Mouse (Mus musculus): ENCODE results near the gene Lmo2. TPM values are rescaled to one million over a fixed set of nuclear protein-coding genes. Genes with fewer than 3 reads are reported as not detected.

Lmo2 gene
- 25.6 and 27.2 TPM in 2 replicates for polyA plus RNA-seq (2016; fragmentation: Nextera tagmentation; extraction: Ambion mirVana)

DNA sequence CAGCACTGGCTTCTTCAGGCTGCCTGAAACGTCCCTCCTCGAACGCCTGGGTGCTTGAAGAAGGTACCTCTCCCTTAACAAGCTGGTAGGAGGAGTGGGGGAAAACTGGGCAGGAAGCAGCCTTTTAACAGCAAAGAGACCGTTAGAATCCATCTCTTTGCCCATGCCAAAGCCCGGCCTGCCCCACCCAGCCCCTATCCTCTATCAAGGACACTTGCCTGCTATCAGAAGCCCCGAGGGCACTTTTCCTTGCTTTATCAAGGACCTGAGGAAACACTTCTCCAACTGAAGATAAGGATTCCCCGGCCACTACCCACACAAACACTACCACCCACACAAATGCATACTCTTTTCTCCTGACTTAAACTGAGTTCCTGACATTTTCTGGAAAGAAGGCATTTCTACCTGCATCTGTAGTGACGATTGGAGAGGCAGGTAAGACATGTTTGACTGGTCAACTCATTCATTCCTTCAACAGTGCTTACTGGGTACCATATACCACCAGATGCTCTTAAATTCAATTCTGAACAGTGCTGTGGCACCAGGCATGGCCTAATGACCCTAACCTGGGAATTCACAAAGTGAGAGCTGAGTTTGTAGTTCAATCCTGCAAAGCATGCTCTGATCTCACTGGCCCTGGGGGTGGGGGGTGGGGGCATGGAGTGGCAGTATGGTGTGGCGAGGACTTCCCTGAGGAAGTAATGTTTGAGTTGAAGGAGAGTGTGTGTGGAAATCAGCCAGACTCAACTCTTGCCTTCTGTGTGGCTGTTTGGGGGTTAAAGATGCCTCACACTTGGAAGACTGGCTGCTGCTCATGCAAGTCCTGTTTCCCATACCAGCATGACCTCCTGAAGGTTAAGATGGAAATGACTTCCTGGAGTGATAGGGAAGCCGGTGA lies at the start of gene Lmo2:
Gene Lmo2 (plus strand): TSS at position 338 of the 898 bp plus-strand sequence.
- no peak within 1 kb of the TSS for H3K4me2 ChIP-seq (replicated peaks)
- no peak within 1 kb of the TSS for H3K4me3 ChIP-seq
- H3K36me3 ChIP-seq = no peaks in the 10 kb centered on the region
- H3K9ac ChIP-seq = no peak within 1 kb of the TSS
- no peaks in the 10 kb centered on the region for H3K9me3 ChIP-seq (replicated peaks)
- H3K27ac ChIP-seq = no peak within 1 kb of the TSS
- 79% methylated on average over 10 of the region's 10 CpGs for WGBS
- no peaks in the 10 kb centered on the region for H3K27me3 ChIP-seq
- H3K4me1 ChIP-seq = no peaks in the 10 kb centered on the region
- no peak for ATAC-seq (ENCODE audit: low FRiP score)

DNA sequence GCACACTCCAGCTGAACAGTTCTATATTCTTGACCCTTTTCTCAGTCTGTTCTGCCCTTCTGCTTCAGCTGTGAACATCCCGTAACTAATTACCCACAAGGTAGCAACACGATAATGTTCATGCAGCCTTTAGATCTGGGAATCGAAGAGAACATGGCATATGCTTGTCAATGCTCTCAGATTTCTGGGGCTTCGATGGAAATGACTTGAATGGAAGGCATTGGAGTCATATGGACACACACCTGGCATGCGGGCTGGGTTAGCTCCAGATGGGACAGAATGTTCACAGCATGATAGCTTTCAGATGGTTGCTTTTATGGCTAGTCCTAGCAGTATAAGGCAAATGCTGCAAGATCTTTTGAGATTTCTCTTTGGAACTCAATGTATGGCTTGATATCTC lies 47.2 kb upstream of the Lmo2 start:
- Histone ChIP-seq H3K9ac (no peak overlapping the region), H3K4me1 (peaks cover 11% of the 10 kb centered on the region), H3K4me2 (replicated peaks) (no peak overlapping the region), H3K27me3 (no peaks in the 10 kb centered on the region), H3K36me3 (no peaks in the 10 kb centered on the region), H3K4me3 (no peak overlapping the region), H3K27ac (no peak overlapping the region), H3K9me3 (replicated peaks) (no peaks in the 10 kb centered on the region)
- 84% methylated on average over 5 of the region's 5 CpGs for WGBS
- ATAC-seq (ENCODE audit: low FRiP score) = no peak

DNA sequence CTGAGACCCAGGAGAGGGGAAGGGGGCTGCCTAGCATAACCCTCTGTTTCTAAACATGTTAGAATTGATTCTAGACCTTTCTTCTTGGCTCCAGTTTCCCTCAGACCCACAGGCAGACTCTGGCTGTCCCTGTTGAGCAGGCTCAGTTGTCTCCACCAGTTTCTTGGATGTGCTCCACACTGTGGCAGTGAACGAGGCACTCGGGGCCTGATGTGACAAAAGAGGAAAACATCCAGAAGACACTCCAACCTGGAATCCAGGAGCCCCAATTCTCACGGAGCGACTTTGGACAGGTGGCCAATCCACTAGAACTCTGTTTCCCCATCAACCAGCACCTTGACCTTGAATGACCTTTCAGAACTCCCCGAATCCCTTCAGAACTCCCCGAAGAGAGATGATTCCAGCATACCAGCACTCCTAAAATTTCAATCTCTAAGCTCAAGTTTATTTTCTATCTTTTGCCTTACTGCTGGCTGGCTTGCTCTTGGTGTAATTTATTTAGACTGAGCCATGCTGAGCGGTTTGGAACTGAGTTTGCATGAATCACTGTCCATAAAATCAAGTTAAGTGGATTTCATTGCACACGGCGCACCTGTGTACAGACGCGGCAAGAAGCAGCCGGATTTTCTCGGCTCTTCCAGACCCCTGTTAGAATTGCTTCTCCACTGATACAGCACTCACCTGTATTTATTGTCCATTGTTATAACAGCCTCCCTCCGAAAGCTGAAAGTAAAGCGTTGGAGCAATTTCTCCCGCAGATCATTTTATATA lies 45.1 kb upstream of the Lmo2 start:
- Histone ChIP-seq H3K4me3 (no peak overlapping the region), H3K27ac (no peak overlapping the region), H3K4me2 (replicated peaks) (no peak overlapping the region), H3K9me3 (replicated peaks) (no peaks in the 10 kb centered on the region), H3K9ac (no peak overlapping the region), H3K36me3 (no peaks in the 10 kb centered on the region), H3K4me1 (no peaks in the 10 kb centered on the region), H3K27me3 (no peaks in the 10 kb centered on the region)
- WGBS = 88% methylated on average over 16 of the region's 16 CpGs
- no peak for ATAC-seq (ENCODE audit: low FRiP score)

DNA sequence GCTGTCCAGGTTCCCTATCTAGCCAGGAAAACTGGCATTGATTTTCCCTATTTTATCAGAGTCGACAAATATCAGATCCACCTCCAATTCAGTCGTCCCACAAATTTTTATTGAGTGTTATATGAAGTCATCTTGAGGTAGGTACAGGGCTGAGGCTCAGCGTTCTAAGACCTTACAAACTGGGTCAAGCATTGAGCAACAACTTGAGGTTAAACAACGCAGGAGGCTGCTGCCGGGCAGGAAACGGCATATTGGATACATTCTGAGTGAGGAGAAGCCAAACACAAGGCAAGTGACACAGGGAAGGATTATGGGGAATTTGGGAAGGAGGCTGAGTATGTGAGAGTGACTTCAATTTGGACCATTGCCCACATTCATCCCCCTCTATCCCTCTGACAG lies 44.5 kb upstream of the Lmo2 start:
- H3K4me2 ChIP-seq (replicated peaks) = no peak overlapping the region
- WGBS = 82% methylated on average over 6 of the region's 6 CpGs
- no peaks in the 10 kb centered on the region for H3K27me3 ChIP-seq
- H3K4me1 ChIP-seq = no peaks in the 10 kb centered on the region
- no peak overlapping the region for H3K9ac ChIP-seq
- no peaks in the 10 kb centered on the region for H3K36me3 ChIP-seq
- H3K4me3 ChIP-seq = no peak overlapping the region
- no peak for ATAC-seq (ENCODE audit: low FRiP score)
- no peak overlapping the region for H3K27ac ChIP-seq
- no peaks in the 10 kb centered on the region for H3K9me3 ChIP-seq (replicated peaks)

DNA sequence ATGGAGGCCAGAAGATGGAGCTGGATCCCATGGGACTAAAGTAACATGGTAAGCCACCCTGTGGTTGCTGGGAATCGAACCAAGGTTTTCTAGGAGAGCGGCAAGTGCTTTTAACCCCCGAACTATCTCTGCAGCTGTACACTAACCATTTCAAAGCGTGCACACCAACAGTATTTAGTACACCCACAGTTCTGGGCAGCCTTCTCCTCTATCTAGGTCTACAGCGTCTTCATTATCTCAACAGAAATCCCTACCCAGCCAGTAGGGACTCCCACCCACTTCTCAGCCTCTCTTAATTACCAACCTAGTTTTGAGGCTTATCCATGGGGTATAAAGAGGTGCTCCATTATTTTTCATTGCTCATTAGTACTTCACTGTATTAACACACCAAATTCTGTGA lies 41.7 kb upstream of the Lmo2 start:
- Histone ChIP-seq H3K27ac (no peak overlapping the region), H3K9ac (no peak overlapping the region), H3K4me3 (no peak overlapping the region), H3K36me3 (no peaks in the 10 kb centered on the region), H3K4me2 (replicated peaks) (no peak overlapping the region), H3K27me3 (no peaks in the 10 kb centered on the region), H3K9me3 (replicated peaks) (no peaks in the 10 kb centered on the region), H3K4me1 (no peaks in the 10 kb centered on the region)
- WGBS = 93% methylated on average over 5 of the region's 5 CpGs
- no peak for ATAC-seq (ENCODE audit: low FRiP score)

DNA sequence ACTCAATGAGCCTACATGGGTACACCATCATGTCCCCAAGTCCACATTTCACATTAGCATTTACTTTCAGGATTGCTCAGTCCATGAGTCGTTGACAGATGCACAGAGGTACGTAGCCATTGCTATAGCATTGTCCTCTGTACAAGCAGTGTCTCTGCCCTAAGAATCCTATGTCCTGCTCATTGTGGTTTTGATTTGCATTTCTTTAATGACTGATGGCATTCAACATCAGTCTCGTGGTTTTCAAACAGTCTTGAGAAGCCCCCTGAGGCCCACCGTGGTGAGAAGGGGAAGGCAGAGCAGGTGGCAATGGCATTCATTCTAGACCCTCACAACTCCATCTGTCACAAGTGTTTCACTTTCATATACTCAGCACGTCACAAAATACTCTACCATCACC lies 40.4 kb upstream of the Lmo2 start:
- H3K36me3 ChIP-seq = no peaks in the 10 kb centered on the region
- H3K4me3 ChIP-seq = no peak overlapping the region
- H3K4me1 ChIP-seq = no peaks in the 10 kb centered on the region
- H3K4me2 ChIP-seq (replicated peaks) = no peak overlapping the region
- no peak for ATAC-seq (ENCODE audit: low FRiP score)
- H3K9me3 ChIP-seq (replicated peaks) = no peaks in the 10 kb centered on the region
- 78% methylated on average over 5 of the region's 5 CpGs for WGBS
- no peaks in the 10 kb centered on the region for H3K27me3 ChIP-seq
- H3K9ac ChIP-seq = no peak overlapping the region
- no peak overlapping the region for H3K27ac ChIP-seq

DNA sequence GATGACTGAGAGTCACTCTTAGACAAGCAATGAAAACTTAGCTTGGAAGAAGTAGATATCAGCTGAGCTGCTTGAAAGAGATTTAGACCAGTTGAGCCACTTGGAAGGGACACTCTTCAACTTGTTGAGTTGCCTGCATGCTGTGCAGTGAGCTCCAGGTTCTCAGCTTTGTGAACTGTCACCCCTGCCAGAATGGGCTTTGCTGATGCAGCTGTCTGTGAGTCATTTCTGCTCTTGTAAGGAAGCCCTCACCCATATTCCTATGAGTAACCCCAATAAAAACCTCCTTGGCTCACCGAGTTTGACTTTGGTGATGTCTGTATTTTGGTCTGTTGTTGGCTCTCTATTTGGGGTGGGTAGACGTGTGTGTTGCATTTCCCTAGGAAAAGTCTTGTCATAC lies 39.4 kb upstream of the Lmo2 start:
- no peaks in the 10 kb centered on the region for H3K4me1 ChIP-seq
- H3K36me3 ChIP-seq = no peaks in the 10 kb centered on the region
- 92% methylated on average over 2 of the region's 2 CpGs for WGBS
- H3K4me2 ChIP-seq (replicated peaks) = no peak overlapping the region
- no peak overlapping the region for H3K9ac ChIP-seq
- H3K27ac ChIP-seq = no peak overlapping the region
- H3K27me3 ChIP-seq = no peaks in the 10 kb centered on the region
- H3K9me3 ChIP-seq (replicated peaks) = no peaks in the 10 kb centered on the region
- H3K4me3 ChIP-seq = no peak overlapping the region
- ATAC-seq (ENCODE audit: low FRiP score) = no peak

DNA sequence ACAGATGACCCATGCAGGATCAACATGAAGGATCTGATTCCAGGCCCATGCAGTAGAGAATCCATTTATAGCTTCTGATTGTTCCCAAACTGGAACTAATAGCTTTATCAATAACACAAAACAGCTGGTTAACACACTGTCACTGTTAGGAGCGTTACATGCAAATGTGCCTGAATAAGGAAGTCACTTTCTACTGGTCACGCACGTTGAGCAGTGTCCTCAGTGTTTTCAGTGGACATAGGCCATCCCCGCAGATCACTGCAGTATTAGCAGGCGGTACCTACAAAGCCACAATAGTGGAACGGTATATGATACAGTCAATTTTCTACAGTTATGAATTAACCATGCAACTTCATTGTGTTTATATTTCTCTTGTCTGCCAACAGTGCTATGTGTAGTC lies 38.3 kb upstream of the Lmo2 start:
- Histone ChIP-seq H3K9me3 (replicated peaks) (no peaks in the 10 kb centered on the region), H3K4me3 (no peak overlapping the region), H3K27ac (no peak overlapping the region), H3K4me1 (no peaks in the 10 kb centered on the region), H3K27me3 (no peaks in the 10 kb centered on the region), H3K36me3 (no peaks in the 10 kb centered on the region), H3K9ac (no peak overlapping the region), H3K4me2 (replicated peaks) (no peak overlapping the region)
- no peak for ATAC-seq (ENCODE audit: low FRiP score)
- 68% methylated on average over 6 of the region's 6 CpGs for WGBS

DNA sequence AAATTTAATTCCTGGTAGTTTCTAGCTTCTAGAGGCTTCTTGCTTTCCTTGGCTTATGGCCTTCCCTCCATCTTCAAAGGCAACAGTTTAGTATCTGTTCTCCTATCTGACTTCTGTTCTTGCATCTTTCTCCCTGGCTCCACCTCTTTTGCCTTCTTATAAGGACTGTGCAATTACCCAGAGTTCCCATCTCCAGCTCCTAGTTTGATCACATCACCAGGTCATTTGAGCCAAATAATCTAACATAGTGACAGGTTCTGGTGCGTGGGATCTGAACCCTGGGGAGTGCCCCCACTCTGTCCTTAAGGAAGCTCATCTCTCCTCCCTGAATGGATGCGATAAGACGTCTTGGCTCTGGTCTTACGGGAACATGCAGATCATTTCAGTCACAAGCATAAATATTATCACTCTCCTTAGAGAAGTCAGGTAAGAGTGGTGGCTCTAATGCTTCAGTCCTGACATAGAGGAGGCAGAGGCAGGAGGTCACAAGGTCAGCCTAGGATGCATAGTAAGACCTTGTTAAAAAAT lies 31.1 kb upstream of the Lmo2 start:
- Histone ChIP-seq H3K4me2 (replicated peaks) (no peak overlapping the region), H3K27me3 (no peaks in the 10 kb centered on the region), H3K27ac (no peak overlapping the region), H3K4me1 (peaks cover 14% of the 10 kb centered on the region), H3K9me3 (replicated peaks) (no peaks in the 10 kb centered on the region), H3K36me3 (no peaks in the 10 kb centered on the region), H3K4me3 (no peak overlapping the region), H3K9ac (no peak overlapping the region)
- ATAC-seq (ENCODE audit: low FRiP score) = no peak
- 90% methylated on average over 4 of the region's 4 CpGs for WGBS

DNA sequence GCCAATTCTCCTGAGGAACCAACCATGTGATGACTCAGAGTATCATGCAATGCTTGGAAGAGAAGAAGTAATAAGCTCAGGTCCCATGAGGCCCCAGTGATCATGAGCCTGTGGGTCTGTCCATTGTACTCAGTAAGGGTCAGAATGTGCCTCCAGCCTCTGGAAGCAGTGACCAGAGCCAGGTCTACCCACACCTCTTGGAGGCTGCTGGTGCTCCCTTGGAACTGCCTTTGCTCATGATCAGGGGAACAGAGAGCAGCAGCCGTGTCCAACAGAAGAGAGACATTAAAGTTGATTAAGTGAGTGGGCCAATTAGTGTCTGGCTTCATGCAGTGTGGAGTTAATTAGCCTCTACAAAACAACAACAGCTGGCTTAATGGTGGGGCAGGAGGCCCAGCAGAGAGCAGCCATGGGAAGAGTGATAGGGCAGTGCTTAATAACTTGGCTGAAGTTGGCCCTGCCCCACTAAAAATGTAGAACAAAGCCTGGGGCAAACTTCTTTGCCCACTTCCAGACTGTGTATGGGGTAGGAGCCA lies 30.1 kb upstream of the Lmo2 start:
- no peak overlapping the region for H3K4me2 ChIP-seq (replicated peaks)
- no peaks in the 10 kb centered on the region for H3K36me3 ChIP-seq
- no peaks in the 10 kb centered on the region for H3K27me3 ChIP-seq
- 43% methylated on average over 1 of the region's 1 CpGs for WGBS
- H3K9me3 ChIP-seq (replicated peaks) = no peaks in the 10 kb centered on the region
- peaks cover 14% of the 10 kb centered on the region for H3K4me1 ChIP-seq
- H3K27ac ChIP-seq = no peak overlapping the region
- peak; percentile 66 for ATAC-seq (ENCODE audit: low FRiP score)
- no peak overlapping the region for H3K4me3 ChIP-seq
- H3K9ac ChIP-seq = no peak overlapping the region

DNA sequence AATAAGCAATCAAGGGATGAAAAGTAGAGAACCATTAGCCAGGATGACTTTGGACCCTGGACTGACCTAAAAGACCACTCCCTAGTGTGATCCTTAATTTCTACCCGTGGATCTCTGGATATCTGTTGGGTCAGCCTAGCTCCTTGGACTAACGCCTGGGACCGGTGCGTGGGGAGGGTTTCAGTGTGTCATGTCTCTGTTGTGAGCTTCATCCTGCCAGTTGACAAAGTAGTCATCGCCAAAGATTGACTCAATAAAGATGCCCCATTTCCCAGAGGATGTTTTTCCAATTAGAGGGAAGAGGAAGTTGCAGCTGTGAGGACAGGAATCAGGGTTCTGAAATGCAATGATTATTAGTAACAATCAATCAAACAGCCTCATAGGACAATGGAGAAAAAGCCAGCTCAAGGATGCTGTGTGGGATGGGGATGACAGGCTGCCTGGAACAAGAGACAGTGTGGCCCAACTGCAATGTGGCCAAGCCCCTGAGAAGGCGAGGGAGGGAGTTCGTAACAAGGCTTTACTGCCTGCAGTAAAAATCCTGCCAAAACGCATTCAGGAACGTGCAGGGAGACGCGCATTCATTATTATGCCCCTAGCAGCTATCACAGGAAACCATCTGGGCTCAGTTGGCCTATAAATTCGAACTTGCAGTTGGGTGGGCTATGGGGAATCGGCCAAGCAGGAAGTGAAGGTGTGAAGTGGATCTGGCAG lies 27.3 kb upstream of the Lmo2 start:
- peak; percentile 62; the same call in 1 of the 2 replicates for ATAC-seq (ENCODE audit: low FRiP score)
- Histone ChIP-seq H3K9ac (no peak overlapping the region), H3K4me3 (no peak overlapping the region), H3K27ac (peak overlapping the region; percentile 68), H3K4me2 (replicated peaks) (no peak overlapping the region), H3K36me3 (no peaks in the 10 kb centered on the region), H3K27me3 (no peaks in the 10 kb centered on the region), H3K9me3 (replicated peaks) (no peaks in the 10 kb centered on the region), H3K4me1 (peaks cover 14% of the 10 kb centered on the region)
- WGBS = 45% methylated on average over 13 of the region's 13 CpGs

DNA sequence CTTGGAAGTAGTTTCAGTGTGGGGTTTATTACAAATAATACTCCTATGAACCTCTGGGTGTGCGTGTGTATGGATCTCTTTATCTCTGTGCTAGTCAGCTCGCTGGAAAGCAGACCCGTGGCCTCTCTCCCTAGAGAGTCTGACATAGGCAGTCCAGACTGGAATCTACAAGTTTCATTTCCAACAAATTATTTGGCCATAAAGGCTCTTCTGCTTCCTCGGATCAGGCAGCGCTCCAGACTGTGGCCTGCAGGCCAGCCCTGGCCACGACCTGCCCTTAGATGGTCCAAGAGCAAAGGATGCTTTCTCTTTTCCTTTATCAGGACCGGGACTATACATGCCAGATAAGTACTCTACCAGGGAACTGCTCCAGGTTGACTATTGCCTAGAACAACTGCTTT lies 26.3 kb upstream of the Lmo2 start:
- Histone ChIP-seq H3K27ac (no peak overlapping the region), H3K9me3 (replicated peaks) (no peaks in the 10 kb centered on the region), H3K27me3 (no peaks in the 10 kb centered on the region), H3K36me3 (no peaks in the 10 kb centered on the region), H3K4me3 (no peak overlapping the region), H3K4me1 (peaks cover 19% of the 10 kb centered on the region), H3K9ac (no peak overlapping the region), H3K4me2 (replicated peaks) (no peak overlapping the region)
- no peak for ATAC-seq (ENCODE audit: low FRiP score)
- 70% methylated on average over 7 of the region's 7 CpGs for WGBS

All from hindbrain, embryonic 12.5 days (tissue).